Mouse (Mus musculus) lung, postnatal 0 days (tissue): Measurements from ENCODE around the gene Ccsap. TPM values are rescaled to one million over a fixed set of nuclear protein-coding genes. Genes with fewer than 3 reads are reported as not detected.

Experiments used
- ATAC-seq: fragments of 200-750 bp; cut with Nextera tagmentation; 2 replicates; pipeline ENCODE4 v1.8.0; 2017; ENCODE audit warnings: moderate library complexity
- DNase-seq: peaks from one replicate; pipeline ENCODE4 v3.0.0-alpha.2; 2016; ENCODE audit warnings: low spot score
- H3K27ac ChIP-seq: fragments of 300-500 bp; sonication (generic); 2 replicates; pipeline ENCODE4 v1.5.1; 2014; ENCODE audit warnings: antibody characterized with exemption, mild to moderate bottlenecking, low read length, mixed read lengths
- H3K27me3 ChIP-seq: fragments of 300-500 bp; sonication (generic); replicated peaks from 2 replicates; pipeline ENCODE4 v1.6.1; 2014; ENCODE audit warnings: low read length, mixed read lengths; ENCODE audit not compliant: insufficient read depth
- H3K36me3 ChIP-seq: fragments of 300-500 bp; sonication (generic); 2 replicates; pipeline ENCODE4 v1.6.1; 2014; ENCODE audit warnings: low read length, mixed read lengths; ENCODE audit not compliant: insufficient read depth
- H3K4me1 ChIP-seq: fragments of 300-500 bp; sonication (generic); 2 replicates; pipeline ENCODE4 v1.6.1; 2014; ENCODE audit warnings: antibody characterized with exemption, low read depth, low read length, mixed read lengths; ENCODE audit not compliant: insufficient read depth
- H3K4me2 ChIP-seq: fragments of 300-500 bp; sonication (generic); replicated peaks from 2 replicates; pipeline ENCODE4 v1.6.1; 2014; ENCODE audit warnings: low read depth, mild to moderate bottlenecking, low read length, moderate library complexity, mixed read lengths
- H3K4me3 ChIP-seq: fragments of 300-500 bp; sonication (generic); 2 replicates; pipeline ENCODE4 v1.5.1; 2014; ENCODE audit warnings: low read depth, low read length
- H3K9ac ChIP-seq: fragments of 300-500 bp; sonication (generic); replicated peaks from 2 replicates; pipeline ENCODE4 v1.6.1; 2014; ENCODE audit warnings: low read depth, mild to moderate bottlenecking
- H3K9me3 ChIP-seq: fragments of 300-500 bp; sonication (generic); 2 replicates; pipeline ENCODE4 v1.6.1; 2016; ENCODE audit warnings: low read length, mixed read lengths
- CTCF ChIP-seq: IDR thresholded peaks from 2 replicates; pipeline ENCODE4 v1.5.1; 2016; ENCODE audit warnings: antibody characterized with exemption, mild to moderate bottlenecking
- EP300 ChIP-seq: IDR thresholded peaks from 2 replicates; pipeline ENCODE4 v1.6.1; 2016; ENCODE audit warnings: antibody characterized with exemption, mild to moderate bottlenecking, control low read depth
- WGBS: fragments of 180-500 bp; shearing (Covaris S2); extraction: QIAGEN DNeasy Blood & Tissue Kit; methylation state at CpG from one replicate; pipeline ENCODE4 v1.1.7; 2014; 5-methylcytosine and 5-hydroxymethylcytosine counted together
- polyA plus RNA-seq: library from polyadenylated mRNA; unstranded; fragments of >200 nt; fragmentation: Nextera tagmentation; extraction: Ambion mirVana; gene quantifications from 2 replicates; pipeline ENCODE4 v1.2.1, GENCODE M21; 2015

Gene Ccsap
- polyA plus RNA-seq, 1 experiment from 2014 or later = 1.2 TPM

DNA sequence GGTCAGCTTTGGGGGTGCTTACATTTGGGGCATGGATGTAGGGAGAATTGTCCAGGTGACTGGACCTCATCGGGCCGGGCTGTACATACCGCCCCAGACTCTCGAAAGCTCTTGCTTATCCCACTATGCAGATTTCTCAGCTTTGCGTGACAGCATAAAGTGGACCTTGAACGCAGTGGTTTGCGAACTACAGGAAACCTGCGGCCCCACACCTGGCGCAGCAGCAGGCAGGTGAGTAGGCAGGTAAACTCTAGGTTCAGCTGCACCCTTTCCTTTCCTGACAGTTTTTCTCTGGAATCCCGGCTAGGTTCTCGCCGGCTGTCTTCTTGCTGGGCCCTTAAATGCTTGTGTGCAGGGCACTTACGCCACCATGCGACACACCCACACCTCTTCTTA is 36.4 kb upstream of the Ccsap start:
- H3K27me3 ChIP-seq = peaks cover 36% of the 10 kb centered on the region
- TF ChIP-seq CTCF = no peak
- no peak for TF ChIP-seq EP300
- WGBS = 49% methylated on average over 14 of the region's 14 CpGs

DNA sequence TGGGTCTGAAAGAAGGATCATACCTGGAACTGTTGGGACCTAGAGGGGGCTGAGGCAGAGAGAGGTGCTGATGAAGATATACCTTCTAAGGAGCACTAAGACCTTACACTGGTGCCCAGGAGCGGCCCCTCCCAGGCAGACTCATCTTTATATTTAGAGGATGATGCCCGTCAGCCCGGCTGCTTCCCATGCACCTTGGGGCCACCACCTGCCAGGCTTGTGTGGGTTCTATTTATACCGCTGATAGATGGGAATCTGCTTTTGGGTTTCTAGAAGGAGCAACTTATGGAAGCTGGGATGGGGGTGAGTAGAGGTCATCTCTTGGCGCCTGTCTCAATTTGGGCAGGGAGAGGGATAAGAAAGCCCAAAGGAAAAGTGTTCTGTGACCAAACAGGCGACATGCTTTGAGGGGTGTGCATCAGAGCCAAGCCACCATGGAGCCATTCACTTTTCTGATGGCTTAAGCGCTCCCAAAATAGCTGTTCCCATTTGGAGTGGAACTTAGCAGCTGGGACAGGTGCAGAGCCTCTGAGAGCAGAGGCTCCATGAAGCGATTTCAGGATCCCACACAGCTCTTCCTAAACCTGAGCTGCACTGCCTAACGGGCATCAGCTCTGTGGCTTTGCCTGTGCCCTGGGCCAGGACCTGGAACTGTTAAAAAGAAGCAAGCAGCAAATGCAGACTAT is 35.8 kb upstream of the Ccsap start:
- TF ChIP-seq EP300 (no peak), CTCF (no peak)
- Histone ChIP-seq H3K36me3 (0 out of 2 replicates have a peak, but pooled peaks cover 3% of the 10 kb centered on the region), H3K9ac (no peak overlapping the region), H3K27me3 (peaks cover 40% of the 10 kb centered on the region), H3K4me3 (no peak overlapping the region), H3K9me3 (no peaks in the 10 kb centered on the region), H3K27ac (no peak overlapping the region), H3K4me2 (no peak overlapping the region), H3K4me1 (no peaks in the 10 kb centered on the region)
- DNase-seq (no peak), ATAC-seq (no peak)
- WGBS = 64% methylated on average over 9 of the region's 9 CpGs

More for the DNA sequence above, 36.4 kb upstream of the Ccsap start:
- ATAC-seq (no peak), DNase-seq (no peak)
- Histone ChIP-seq H3K36me3 (0 out of 2 replicates have a peak, but pooled peaks cover 4% of the 10 kb centered on the region), H3K4me3 (no peak overlapping the region), H3K27ac (no peak overlapping the region), H3K4me1 (no peaks in the 10 kb centered on the region), H3K9ac (no peak overlapping the region), H3K4me2 (no peak overlapping the region), H3K9me3 (no peaks in the 10 kb centered on the region)

DNA sequence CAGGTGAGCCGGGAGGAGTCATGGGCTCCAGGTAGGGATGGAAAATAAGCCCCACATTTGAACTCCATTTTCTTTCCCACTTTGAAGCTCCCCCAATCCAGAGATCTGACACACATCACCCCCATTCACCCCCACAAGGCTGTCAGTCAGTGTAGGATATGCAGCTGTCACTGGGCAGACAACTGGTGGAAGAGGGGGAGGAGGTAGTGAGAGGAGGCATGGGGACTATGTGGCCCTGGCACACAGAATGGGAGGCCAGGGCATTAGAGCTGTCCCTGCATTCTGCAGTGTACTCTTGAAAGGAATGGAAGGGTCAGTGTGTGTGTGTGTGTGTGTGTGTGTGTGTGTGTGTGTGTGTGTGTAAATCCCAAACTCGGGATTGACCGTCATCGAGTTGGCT is 35.2 kb upstream of the Ccsap start:
- no peaks in the 10 kb centered on the region for H3K4me1 ChIP-seq
- no peak overlapping the region for H3K4me2 ChIP-seq
- H3K9ac ChIP-seq = no peak overlapping the region
- TF ChIP-seq EP300 = no peak
- TF ChIP-seq CTCF = no peak
- WGBS = 67% methylated on average over 4 of the region's 4 CpGs
- no peak overlapping the region for H3K4me3 ChIP-seq
- H3K36me3 ChIP-seq = no peaks in the 10 kb centered on the region
- no peaks in the 10 kb centered on the region for H3K9me3 ChIP-seq
- no peak overlapping the region for H3K27ac ChIP-seq
- peaks cover 42% of the 10 kb centered on the region for H3K27me3 ChIP-seq
- ATAC-seq (no peak), DNase-seq (no peak)

DNA sequence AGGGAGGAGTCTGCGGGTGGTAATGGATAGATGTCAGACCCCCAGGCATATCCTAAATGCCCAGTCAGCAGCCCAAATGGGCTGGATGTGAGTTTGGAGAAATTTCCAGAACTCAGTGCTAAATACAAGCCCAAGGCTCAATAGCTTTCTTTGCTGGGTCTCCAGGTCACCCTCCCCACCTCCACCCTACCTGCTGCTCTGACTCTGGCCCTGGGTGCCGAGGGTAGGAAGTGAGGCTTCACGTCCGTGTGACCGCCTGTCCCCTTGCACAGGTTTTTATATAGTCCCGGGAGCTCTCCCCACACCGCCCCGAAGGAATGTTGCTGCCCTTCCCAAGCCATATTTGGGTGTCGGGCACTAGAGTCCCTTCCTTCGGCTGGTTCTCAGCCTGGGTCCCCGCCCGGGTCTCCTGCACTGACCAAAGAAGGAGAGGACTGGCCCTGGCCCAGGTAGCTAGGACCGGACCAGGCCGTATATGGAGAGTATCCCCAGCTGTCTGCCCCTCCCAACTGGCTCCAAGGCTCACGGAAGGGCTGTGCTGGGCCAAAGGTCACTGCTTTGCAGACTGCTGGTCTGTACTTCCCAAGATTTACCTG is 34.6 kb upstream of the Ccsap start, which contains the start of gene Acta1:
TSS of gene Acta1 (minus strand) at position 250 of the 596 bp plus-strand sequence.
- no peak for DNase-seq
- no peak within 1 kb of the TSS for H3K4me3 ChIP-seq
- no peak within 1 kb of the TSS for H3K27ac ChIP-seq
- no peak within 1 kb of the TSS for H3K9ac ChIP-seq
- H3K9me3 ChIP-seq = no peaks in the 10 kb centered on the region
- no peaks in the 10 kb centered on the region for H3K36me3 ChIP-seq
- H3K27me3 ChIP-seq = peaks cover 42% of the 10 kb centered on the region
- no peak for ATAC-seq
- TF ChIP-seq CTCF = no peak
- TF ChIP-seq EP300 = no peak
- WGBS = 15% methylated on average over 15 of the region's 15 CpGs
- H3K4me2 ChIP-seq = no peak within 1 kb of the TSS
- H3K4me1 ChIP-seq = no peaks in the 10 kb centered on the region

DNA sequence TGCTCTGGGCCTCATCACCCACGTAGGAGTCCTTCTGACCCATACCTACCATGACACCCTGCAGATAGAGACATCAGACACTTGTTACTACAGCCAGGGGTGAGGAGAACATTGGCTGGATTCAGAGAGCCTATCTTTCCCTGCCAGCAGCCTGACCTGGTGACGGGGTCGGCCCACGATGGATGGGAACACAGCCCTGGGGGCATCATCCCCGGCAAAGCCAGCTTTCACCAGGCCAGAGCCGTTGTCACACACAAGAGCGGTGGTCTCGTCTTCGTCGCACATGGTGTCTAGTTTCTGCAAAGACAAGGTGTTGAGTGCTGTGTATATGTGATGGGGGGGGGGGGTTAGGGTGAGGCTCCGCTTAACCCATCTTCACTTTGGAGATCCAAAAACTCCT is 33.4 kb upstream of the Ccsap start:
- no peak overlapping the region for H3K4me3 ChIP-seq
- ATAC-seq (no peak), DNase-seq (no peak)
- TF ChIP-seq CTCF (no peak), EP300 (no peak)
- no peaks in the 10 kb centered on the region for H3K9me3 ChIP-seq
- no peaks in the 10 kb centered on the region for H3K4me1 ChIP-seq
- H3K36me3 ChIP-seq = no peaks in the 10 kb centered on the region
- peaks cover 42% of the 10 kb centered on the region for H3K27me3 ChIP-seq
- no peak overlapping the region for H3K9ac ChIP-seq
- H3K27ac ChIP-seq = no peak overlapping the region
- no peak overlapping the region for H3K4me2 ChIP-seq
- 68% methylated on average over 11 of the region's 11 CpGs for WGBS

DNA sequence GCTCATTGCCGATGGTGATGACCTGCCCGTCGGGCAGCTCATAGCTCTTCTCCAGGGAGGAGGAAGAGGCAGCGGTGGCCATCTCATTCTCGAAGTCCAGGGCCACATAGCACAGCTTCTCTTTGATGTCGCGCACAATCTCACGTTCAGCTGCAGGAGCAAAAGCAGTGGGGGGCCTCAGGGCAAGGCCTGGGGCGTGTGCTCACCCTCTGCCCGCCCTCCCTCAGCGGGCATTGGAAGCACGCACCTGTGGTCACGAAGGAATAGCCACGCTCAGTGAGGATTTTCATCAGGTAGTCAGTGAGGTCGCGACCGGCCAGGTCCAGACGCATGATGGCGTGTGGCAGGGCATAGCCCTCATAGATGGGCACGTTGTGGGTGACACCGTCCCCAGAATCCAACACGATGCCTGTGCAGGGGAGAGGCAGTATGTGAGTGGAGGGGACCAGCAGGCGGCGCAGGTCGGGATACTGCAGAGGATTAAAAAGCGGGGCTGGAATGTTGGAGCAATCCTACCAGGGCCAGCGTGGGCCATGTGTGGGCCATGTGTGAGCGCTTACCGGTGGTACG is 32.7 kb upstream of the Ccsap start:
- Histone ChIP-seq H3K4me2 (no peak overlapping the region), H3K4me3 (no peak overlapping the region), H3K9ac (no peak overlapping the region), H3K27ac (no peak overlapping the region), H3K9me3 (no peaks in the 10 kb centered on the region), H3K27me3 (peaks cover 42% of the 10 kb centered on the region), H3K36me3 (no peaks in the 10 kb centered on the region), H3K4me1 (no peaks in the 10 kb centered on the region)
- no peak for TF ChIP-seq CTCF
- TF ChIP-seq EP300 = no peak
- 15% methylated on average over 30 of the region's 30 CpGs for WGBS
- ATAC-seq = no peak
- DNase-seq = no peak
